Mouse (Mus musculus) stomach, postnatal 0 days (tissue): Measurements from ENCODE around the gene Zbtb20.

Experiments
- CTCF ChIP-seq: IDR thresholded peaks from 2 replicates; pipeline ENCODE4 v1.5.1; 2016; ENCODE audit warnings: antibody characterized with exemption, low read depth, mild to moderate bottlenecking, moderate library complexity
- EP300 ChIP-seq: optimal IDR thresholded peaks from 2 replicates; pipeline ENCODE3; 2016; ENCODE audit warnings: antibody characterized with exemption

GRCm38 (mm10) chr16:43410613-43410974 is 534.9 kb downstream of the Zbtb20 start:
- no peak for TF ChIP-seq EP300
- no peak for TF ChIP-seq CTCF
